Mouse (Mus musculus) lung, postnatal 0 days (tissue): Measurements from ENCODE around the gene Afap1.

Source experiments
- CTCF ChIP-seq: IDR thresholded peaks from 2 replicates; pipeline ENCODE4 v1.5.1; 2016; ENCODE audit warnings: antibody characterized with exemption, mild to moderate bottlenecking
- EP300 ChIP-seq: IDR thresholded peaks from 2 replicates; pipeline ENCODE4 v1.6.1; 2016; ENCODE audit warnings: antibody characterized with exemption, mild to moderate bottlenecking, control low read depth

- TF ChIP-seq CTCF, result no peak
- TF ChIP-seq EP300, result no peak
Observed at GRCm38 (mm10) chr5:35989986-35990735, 97.0 kb downstream of the Afap1 start.
